Mouse (Mus musculus) forebrain, embryonic 12.5 days (tissue): ENCODE measurements around the gene Etl4. TPM values are rescaled to one million over a fixed set of nuclear protein-coding genes. Genes with fewer than 3 reads are reported as not detected.
"Not testable (repeated sequence)": the region's sequence is repeated elsewhere in the genome, so short reads cannot be mapped to it uniquely, and the experiment has no call there.

ENCODE experiments used
- ATAC-seq: fragments of 200-750 bp; cut with Nextera tagmentation; 2 replicates; pipeline ENCODE4 v1.8.0; 2017; ENCODE audit warnings: moderate TSS enrichment; ENCODE audit not compliant: low FRiP score
- H3K27ac ChIP-seq: fragments of 300-500 bp; sonication (generic); 2 replicates; pipeline ENCODE4 v1.5.1; 2016; ENCODE audit warnings: mild to moderate bottlenecking
- H3K27me3 ChIP-seq: fragments of 300-500 bp; sonication (generic); 2 replicates; pipeline ENCODE4 v1.6.1; 2016; ENCODE audit warnings: mild to moderate bottlenecking
- H3K36me3 ChIP-seq: fragments of 300-500 bp; sonication (generic); replicated peaks from 2 replicates; pipeline ENCODE4 v1.6.1; 2016; ENCODE audit warnings: mild to moderate bottlenecking
- H3K4me1 ChIP-seq: fragments of 300-500 bp; sonication (generic); 2 replicates; pipeline ENCODE4 v1.6.1; 2016
- H3K4me2 ChIP-seq: fragments of 300-500 bp; sonication (generic); 2 replicates; pipeline ENCODE4 v1.6.1; 2016; ENCODE audit warnings: mild to moderate bottlenecking, moderate library complexity
- H3K4me3 ChIP-seq: fragments of 300-500 bp; sonication (generic); replicated peaks from 2 replicates; pipeline ENCODE4 v1.5.1; 2016; ENCODE audit warnings: mild to moderate bottlenecking
- H3K9ac ChIP-seq: fragments of 300-500 bp; sonication (generic); 2 replicates; pipeline ENCODE4 v1.6.1; 2016; ENCODE audit warnings: mild to moderate bottlenecking
- H3K9me3 ChIP-seq: fragments of 300-500 bp; sonication (generic); 2 replicates; pipeline ENCODE4 v1.6.1; 2016
- WGBS: fragments of 180-500 bp; shearing (Covaris S2); methylation state at CpG from one replicate; pipeline ENCODE4 v1.1.7; 2016; 5-methylcytosine and 5-hydroxymethylcytosine counted together
- polyA plus RNA-seq: library from polyadenylated mRNA; unstranded; fragments of >200 nt; fragmentation: Nextera tagmentation; extraction: Ambion mirVana; gene quantifications from 2 replicates; pipeline ENCODE4 v1.2.1, GENCODE M21; 2016

Etl4 gene
- polyA plus RNA-seq, 1 experiment from 2014 or later = 30.3 TPM

- H3K9me3 ChIP-seq = no peaks in the 10 kb centered on the region
- no peaks in the 10 kb centered on the region for H3K27me3 ChIP-seq
- no peaks in the 10 kb centered on the region for H3K36me3 ChIP-seq
- no peak overlapping the region for H3K4me3 ChIP-seq
- H3K4me1 ChIP-seq = no peaks in the 10 kb centered on the region
- 61% methylated on average over 3 of the region's 3 CpGs for WGBS
- no peak overlapping the region for H3K9ac ChIP-seq
- no peak overlapping the region for H3K4me2 ChIP-seq
- no peak overlapping the region for H3K27ac ChIP-seq
- no peak for ATAC-seq
Observed at GRCm38 (mm10) chr2:20346873-20347272, 437.3 kb downstream of the Etl4 start.

GRCm38 (mm10) chr2:20349268-20349667 is 439.7 kb downstream of the Etl4 start:
- Histone ChIP-seq H3K27me3 (no peaks in the 10 kb centered on the region), H3K36me3 (no peaks in the 10 kb centered on the region), H3K9ac (no peak overlapping the region), H3K27ac (no peak overlapping the region), H3K4me2 (no peak overlapping the region), H3K9me3 (no peaks in the 10 kb centered on the region), H3K4me3 (no peak overlapping the region), H3K4me1 (no peaks in the 10 kb centered on the region)
- no peak for ATAC-seq
- 86% methylated on average over 5 of the region's 5 CpGs for WGBS

DNA sequence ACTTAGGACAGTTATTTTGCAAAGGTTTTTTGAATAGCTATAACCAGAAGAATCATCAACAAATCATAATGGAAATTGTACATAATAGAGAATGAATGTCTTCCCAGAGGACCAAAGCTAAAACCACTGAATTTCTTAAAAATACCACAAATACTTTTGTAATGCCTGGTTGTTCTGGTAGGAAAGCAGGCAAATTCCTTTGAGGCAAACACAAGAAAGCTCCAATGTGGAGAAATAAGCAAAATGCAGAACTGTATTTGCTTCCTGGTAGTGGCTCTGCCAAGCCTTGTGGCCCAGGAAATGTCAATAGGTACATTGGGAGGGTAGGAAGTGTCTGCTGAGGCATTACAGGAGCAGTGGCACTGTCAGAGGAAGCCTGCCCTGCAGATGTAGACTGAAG is 443.2 kb downstream of the Etl4 start:
- Histone ChIP-seq H3K27ac (no peak overlapping the region), H3K27me3 (no peaks in the 10 kb centered on the region), H3K36me3 (no peaks in the 10 kb centered on the region), H3K9ac (no peak overlapping the region), H3K4me2 (no peak overlapping the region), H3K9me3 (no peaks in the 10 kb centered on the region), H3K4me1 (no peaks in the 10 kb centered on the region), H3K4me3 (no peak overlapping the region)
- ATAC-seq = no peak

- H3K9ac ChIP-seq = no peak overlapping the region
- no peak overlapping the region for H3K27ac ChIP-seq
- no peaks in the 10 kb centered on the region for H3K9me3 ChIP-seq
- no peak overlapping the region for H3K4me2 ChIP-seq
- no peaks in the 10 kb centered on the region for H3K27me3 ChIP-seq
- 87% methylated on average over 2 of the region's 2 CpGs for WGBS
- no peak overlapping the region for H3K4me3 ChIP-seq
- H3K4me1 ChIP-seq = no peaks in the 10 kb centered on the region
- no peaks in the 10 kb centered on the region for H3K36me3 ChIP-seq
- ATAC-seq = no peak
Observed at GRCm38 (mm10) chr2:20377026-20377425, 467.4 kb downstream of the Etl4 start.

DNA sequence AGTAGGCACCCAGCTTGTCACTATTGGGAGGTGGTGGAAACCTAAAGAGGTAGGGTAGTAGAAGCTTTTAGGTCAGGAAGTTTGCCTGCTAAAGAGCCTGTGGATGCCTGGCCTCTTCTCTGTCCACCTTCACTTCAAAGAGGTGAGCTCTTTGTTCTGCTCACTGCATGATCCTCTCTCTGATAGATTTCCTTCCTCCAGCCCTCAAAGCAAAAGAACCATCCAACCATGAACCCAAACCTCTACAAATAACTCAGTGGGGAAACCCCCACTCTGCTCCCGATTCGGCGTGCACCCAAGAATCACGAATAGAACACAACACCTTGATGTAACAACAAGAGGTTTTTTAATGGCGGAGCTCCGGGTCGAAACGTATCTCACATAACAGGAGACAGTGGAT is 471.3 kb downstream of the Etl4 start:
- not testable (repeated sequence) for H3K4me2 ChIP-seq, H3K36me3 ChIP-seq, H3K9me3 ChIP-seq, H3K4me3 ChIP-seq, H3K27me3 ChIP-seq, H3K27ac ChIP-seq, H3K4me1 ChIP-seq, H3K9ac ChIP-seq, ATAC-seq
- 87% methylated on average over 4 of the region's 8 CpGs for WGBS

DNA sequence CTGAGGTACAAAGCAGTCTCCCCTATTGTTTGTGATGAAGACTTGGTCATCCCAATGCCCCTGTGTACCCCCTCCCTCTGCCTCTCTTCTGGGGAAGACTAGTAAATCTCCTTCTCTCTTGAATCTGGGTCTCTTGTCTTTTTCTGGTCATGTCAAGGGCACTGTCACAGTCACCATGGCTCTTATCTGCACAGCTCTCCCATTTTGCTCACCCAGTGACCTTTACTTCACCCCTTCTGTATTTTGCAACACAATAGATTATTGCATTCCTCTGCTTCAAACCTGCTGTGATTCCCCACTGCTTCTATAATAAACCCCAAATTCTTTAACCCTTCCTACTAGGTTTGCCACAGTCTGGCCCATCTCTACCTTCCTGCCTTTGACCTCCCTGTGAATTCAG is 484.5 kb downstream of the Etl4 start:
- Histone ChIP-seq H3K4me2 (no peak overlapping the region), H3K9ac (no peak overlapping the region), H3K27ac (no peak overlapping the region), H3K36me3 (no peaks in the 10 kb centered on the region), H3K4me1 (no peaks in the 10 kb centered on the region), H3K27me3 (no peaks in the 10 kb centered on the region), H3K4me3 (no peak overlapping the region), H3K9me3 (no peaks in the 10 kb centered on the region)
- no peak for ATAC-seq

DNA sequence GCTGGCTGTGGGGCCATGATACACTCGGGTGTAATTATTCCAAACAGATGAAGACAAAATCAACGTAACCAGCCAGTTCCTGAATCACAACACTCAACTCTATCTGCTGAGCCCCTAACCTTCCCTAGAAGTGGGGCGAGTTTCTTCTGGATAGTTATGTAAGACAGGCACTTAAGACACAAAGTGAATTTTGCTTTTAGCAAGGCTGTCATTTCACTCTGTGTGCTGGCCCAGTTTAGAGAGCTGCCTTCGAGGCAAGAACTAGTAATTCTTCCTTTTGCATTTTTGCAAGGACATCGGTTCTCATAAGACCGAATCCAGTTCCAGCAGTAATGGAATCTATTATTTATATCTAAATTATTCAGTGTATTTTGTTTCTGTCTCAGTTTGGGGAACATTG is 487.4 kb downstream of the Etl4 start:
- WGBS = 88% methylated on average over 6 of the region's 6 CpGs
- no peaks in the 10 kb centered on the region for H3K9me3 ChIP-seq

DNA sequence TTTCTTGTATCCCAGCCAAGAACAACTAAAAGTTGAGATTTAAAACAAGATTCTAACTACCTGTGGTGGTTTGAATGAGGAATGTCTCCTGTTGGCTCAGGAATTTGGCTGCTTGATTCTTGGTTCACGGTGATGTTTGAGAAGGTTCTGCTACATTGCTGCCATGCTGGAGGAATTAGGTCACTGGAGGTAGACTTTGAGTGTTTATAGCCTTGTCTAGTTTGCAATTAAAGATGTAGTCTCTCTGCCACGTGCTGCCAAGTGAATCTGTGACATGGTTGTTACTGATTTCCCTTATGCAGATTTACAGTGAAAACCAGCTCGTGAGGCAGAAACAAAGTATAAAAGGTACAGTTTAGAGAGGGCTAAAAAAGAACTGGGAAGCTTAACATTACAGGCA is 491.0 kb downstream of the Etl4 start:
- Histone ChIP-seq H3K4me1 (no peaks in the 10 kb centered on the region), H3K4me3 (no peak overlapping the region), H3K9ac (no peak overlapping the region), H3K27me3 (no peaks in the 10 kb centered on the region), H3K36me3 (no peaks in the 10 kb centered on the region), H3K9me3 (no peaks in the 10 kb centered on the region), H3K27ac (no peak overlapping the region), H3K4me2 (no peak overlapping the region)
- no peak for ATAC-seq
- WGBS = 72% methylated on average over 3 of the region's 3 CpGs

More for the DNA sequence above, 487.4 kb downstream of the Etl4 start:
- no peaks in the 10 kb centered on the region for H3K27me3 ChIP-seq
- no peak overlapping the region for H3K4me2 ChIP-seq
- no peak overlapping the region for H3K4me3 ChIP-seq
- no peak overlapping the region for H3K27ac ChIP-seq
- no peaks in the 10 kb centered on the region for H3K4me1 ChIP-seq
- H3K9ac ChIP-seq = no peak overlapping the region
- ATAC-seq = no peak
- no peaks in the 10 kb centered on the region for H3K36me3 ChIP-seq

GRCm38 (mm10) chr2:20404395-20404794 is 494.8 kb downstream of the Etl4 start:
- H3K36me3 ChIP-seq = no peaks in the 10 kb centered on the region
- H3K9me3 ChIP-seq = no peaks in the 10 kb centered on the region
- no peaks in the 10 kb centered on the region for H3K27me3 ChIP-seq
- H3K4me3 ChIP-seq = no peak overlapping the region
- no peak overlapping the region for H3K27ac ChIP-seq
- H3K4me2 ChIP-seq = no peak overlapping the region
- no peaks in the 10 kb centered on the region for H3K4me1 ChIP-seq
- no peak overlapping the region for H3K9ac ChIP-seq
- no peak for ATAC-seq
- 80% methylated on average over 1 of the region's 1 CpGs for WGBS

DNA sequence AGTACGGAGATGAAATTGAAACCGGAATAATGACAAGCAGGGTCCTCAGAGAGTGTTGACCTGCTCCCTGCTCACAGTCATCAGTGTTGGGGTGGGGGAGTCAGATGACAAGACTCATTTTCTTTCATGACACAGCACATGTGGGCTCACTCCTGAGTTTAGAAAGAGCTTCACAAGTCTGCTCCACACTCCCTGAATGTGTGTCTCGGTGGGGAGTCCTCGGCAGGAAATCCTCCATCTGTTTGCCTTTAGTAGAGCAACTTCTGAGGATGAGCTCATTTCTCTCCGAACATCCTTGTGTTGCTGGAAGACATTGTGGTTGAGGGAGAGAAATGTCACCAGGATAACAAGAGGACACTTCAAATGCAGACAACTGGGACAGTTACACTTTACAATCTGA is 497.5 kb downstream of the Etl4 start:
- Histone ChIP-seq H3K4me1 (no peaks in the 10 kb centered on the region), H3K36me3 (no peaks in the 10 kb centered on the region), H3K27me3 (no peaks in the 10 kb centered on the region), H3K4me2 (no peak overlapping the region), H3K4me3 (no peak overlapping the region), H3K9me3 (no peaks in the 10 kb centered on the region), H3K9ac (no peak overlapping the region), H3K27ac (no peak overlapping the region)
- 67% methylated on average over 5 of the region's 5 CpGs for WGBS
- ATAC-seq = no peak

- Histone ChIP-seq H3K27ac (no peak overlapping the region), H3K4me1 (peaks cover 7% of the 10 kb centered on the region), H3K9ac (no peak overlapping the region), H3K4me3 (no peak overlapping the region), H3K36me3 (no peaks in the 10 kb centered on the region), H3K4me2 (no peak overlapping the region), H3K9me3 (no peaks in the 10 kb centered on the region), H3K27me3 (no peaks in the 10 kb centered on the region)
- 88% methylated on average over 4 of the region's 4 CpGs for WGBS
- ATAC-seq = no peak
Observed at GRCm38 (mm10) chr2:20414856-20415255, 505.3 kb downstream of the Etl4 start.

DNA sequence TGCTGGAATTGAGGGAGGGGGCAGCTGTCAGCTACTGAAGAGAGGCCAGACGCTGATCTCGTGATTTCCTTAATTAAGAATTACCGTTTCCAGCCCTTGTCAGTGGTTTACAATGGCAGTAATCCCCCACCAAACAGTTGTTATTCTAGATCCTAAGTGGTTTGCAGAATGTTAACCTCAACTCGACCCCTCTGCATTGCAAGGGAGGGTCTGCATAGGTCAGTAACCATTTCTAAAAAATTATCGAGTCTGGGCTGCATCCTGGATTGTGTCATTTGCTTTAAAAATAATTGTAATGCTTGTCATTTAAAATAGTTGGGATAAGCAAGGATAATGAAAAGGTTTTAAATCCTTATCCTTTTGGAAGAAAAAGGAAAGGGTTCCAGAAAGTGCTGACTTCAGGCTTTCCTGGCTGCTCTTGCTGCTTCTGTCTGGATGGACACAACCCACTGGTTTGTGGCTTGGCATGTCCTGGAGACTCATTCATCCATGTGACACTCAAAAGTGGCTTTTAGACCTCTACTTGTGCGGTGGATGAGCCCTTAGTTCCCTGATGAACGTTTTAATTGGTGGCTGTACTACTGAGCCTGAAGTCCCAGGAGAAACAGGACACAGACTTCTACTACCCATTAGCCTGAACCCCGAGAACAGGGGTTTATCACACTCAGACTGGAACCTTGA is 507.5 kb downstream of the Etl4 start:
- Histone ChIP-seq H3K4me1 (peaks cover 7% of the 10 kb centered on the region), H3K36me3 (no peaks in the 10 kb centered on the region), H3K9me3 (no peaks in the 10 kb centered on the region), H3K27me3 (no peaks in the 10 kb centered on the region), H3K9ac (no peak overlapping the region), H3K4me2 (no peak overlapping the region), H3K27ac (no peak overlapping the region), H3K4me3 (no peak overlapping the region)
- no peak for ATAC-seq
- 13% methylated on average over 8 of the region's 8 CpGs for WGBS

GRCm38 (mm10) chr2:20417998-20418397 is 508.4 kb downstream of the Etl4 start:
- Histone ChIP-seq H3K4me3 (no peak overlapping the region), H3K9ac (no peak overlapping the region), H3K27ac (no peak overlapping the region), H3K4me1 (peaks cover 9% of the 10 kb centered on the region), H3K36me3 (no peaks in the 10 kb centered on the region), H3K4me2 (no peak overlapping the region), H3K9me3 (no peaks in the 10 kb centered on the region), H3K27me3 (no peaks in the 10 kb centered on the region)
- WGBS = 84% methylated on average over 6 of the region's 6 CpGs
- no peak for ATAC-seq
